Mouse (Mus musculus): ENCODE results near the gene Sirt6.

GRCm38 (mm10) chr10:81644716-81645115 is 17.1 kb upstream of the Sirt6 start:
- TF ChIP-seq CTCF (IDR thresholded peaks at IDR 0.05 in 2 of 3, conservative IDR thresholded peaks at IDR 0.05 in 1 of 3; ENCODE audit: control insufficient read depth in 1 of 3, insufficient read depth in 1 of 3, low read depth in 2 of 3, low read length in 3 of 3, poor library complexity in 1 of 3, severe bottlenecking in 1 of 3) (no peak), MAFK (IDR thresholded peaks at IDR 0.05; ENCODE audit: borderline replicate concordance, low read depth, low read length) (no peak), GABPA (IDR thresholded peaks at IDR 0.05; ENCODE audit: low read depth, low read length) (no peak), POLR2A (IDR thresholded peaks at IDR 0.05; ENCODE audit: control insufficient read depth in 1 of 2, insufficient read depth in 1 of 2, low read depth in 1 of 2, low read length in 2 of 2, poor library complexity in 1 of 2) (no peak), NELFE (IDR thresholded peaks at IDR 0.05; ENCODE audit: low read depth, low read length) (no peak), MAZ (IDR thresholded peaks at IDR 0.05; ENCODE audit: low read depth, low read length) (no peak), SMC3 (IDR thresholded peaks at IDR 0.05; ENCODE audit: low read depth, low read length) (no peak), ZKSCAN1 (IDR thresholded peaks at IDR 0.05; ENCODE audit: low read depth, low read length) (no peak), MYC (IDR thresholded peaks at IDR 0.05; ENCODE audit: low read depth, low read length) (no peak), POLR2AphosphoS5 (IDR thresholded peaks at IDR 0.05; ENCODE audit: borderline replicate concordance, low read depth, low read length) (no peak), MXI1 (IDR thresholded peaks at IDR 0.05; ENCODE audit: low read depth, low read length) (no peak), POLR2AphosphoS2 (IDR thresholded peaks at IDR 0.05; ENCODE audit: low read length) (no peak)
